9 mouse cellular contexts compared by ENCODE assay signal in the genomic region with DNA sequence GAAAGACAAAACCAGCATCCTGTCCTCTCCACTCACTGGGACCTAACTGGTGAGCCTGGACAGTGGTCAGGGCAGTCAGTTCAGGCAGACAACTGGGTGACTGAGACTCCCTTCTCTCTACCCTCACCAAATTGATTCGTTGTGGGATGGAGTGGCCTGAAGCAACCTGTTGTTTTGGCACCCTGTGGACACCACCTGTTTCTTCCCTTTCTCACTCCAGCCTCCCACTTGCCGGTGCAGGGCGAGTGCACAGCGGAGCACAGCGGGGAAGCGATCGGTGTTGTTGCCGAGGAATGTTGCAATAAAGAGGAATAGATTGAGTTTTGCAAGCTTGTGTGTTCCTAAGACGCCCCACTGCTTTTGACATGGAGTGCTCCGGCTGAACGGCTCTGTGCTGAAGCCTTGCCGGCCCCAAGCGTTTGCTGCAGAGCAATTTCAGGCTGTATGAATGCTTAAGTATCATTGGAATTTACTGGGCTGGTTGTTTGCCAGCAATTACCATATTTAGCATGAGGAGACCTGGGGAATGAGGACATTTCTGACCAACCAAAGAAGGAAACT. TPM values are rescaled to one million over a fixed set of nuclear protein-coding genes. Genes with fewer than 3 reads are reported as not detected.
DNase-seq lines count a peak whose midpoint lies in the region; ATAC-seq and TF ChIP-seq lines count a peak whose summit lies in the region.
"Had no signal": no experiment of that assay in that cellular context is flagged by ENCODE, and none has a peak within 500 bp of the region (broad histone marks: within the 10 kb centered on the region; RNA-seq: fewer than 3 reads in every experiment).

No protein-coding gene starts in this region.

- H3K4me1 ChIP-seq in ES-E14 (ENCODE audit: control insufficient read depth in 2 of 2, insufficient read depth in 2 of 2, low read length in 2 of 2, poor library complexity in 1 of 2): peaks cover 7 to 30% of the 10 kb centered on the region in 2 experiments
- H3K4me1 ChIP-seq in forebrain, embryonic 16.5 days (replicated peaks; ENCODE audit: control insufficient read depth, insufficient read depth, low read length): peaks cover 50% of the 10 kb centered on the region
- peaks cover 50% of the 10 kb centered on the region for H3K4me1 ChIP-seq in hindbrain, embryonic 13.5 days (replicated peaks)
- H3K4me1 ChIP-seq in liver, adult 2 months (ENCODE audit: control insufficient read depth, insufficient read depth, low read length): peaks cover 37% of the 10 kb centered on the region
- H3K4me1 ChIP-seq in midbrain, postnatal 0 days (ENCODE audit: insufficient read depth, low read length): no peaks in the 10 kb centered on the region

- under 1% methylated on average over 13 of the region's 13 CpGs for WGBS in forebrain, embryonic 16.5 days
- 1% methylated on average over 13 of the region's 13 CpGs for WGBS in hindbrain, embryonic 13.5 days
- WGBS in liver, adult 2 months: 4% methylated on average over 13 of the region's 13 CpGs
- 11% methylated on average over 13 of the region's 13 CpGs for WGBS in midbrain, postnatal 0 days

- peak; percentile 73 for ATAC-seq in forebrain, embryonic 16.5 days
- ATAC-seq in hindbrain, embryonic 13.5 days (ENCODE audit: low FRiP score): peak; percentile 60
- no peak for ATAC-seq in midbrain, postnatal 0 days (ENCODE audit: low FRiP score)

- H3K36me3 ChIP-seq in ES-E14 (ENCODE audit: control insufficient read depth, insufficient read depth, low read length, poor library complexity, severe bottlenecking): no peaks in the 10 kb centered on the region; the same call in 1 of the 2 replicates
- no peaks in the 10 kb centered on the region for H3K36me3 ChIP-seq in forebrain, embryonic 16.5 days (ENCODE audit: control insufficient read depth, insufficient read depth)
- no peaks in the 10 kb centered on the region for H3K36me3 ChIP-seq in hindbrain, embryonic 13.5 days
- H3K36me3 ChIP-seq in liver, adult 2 months (ENCODE audit: control insufficient read depth, insufficient read depth, low read length): no peaks in the 10 kb centered on the region
- no peaks in the 10 kb centered on the region for H3K36me3 ChIP-seq in midbrain, postnatal 0 days (ENCODE audit: insufficient read depth, low read length)

- DNase-seq in ES-E14 (ENCODE audit: low read depth, low spot score): peak; percentile 85
- peak; percentile 21 for DNase-seq in cerebellum, adult 11 months
- DNase-seq in liver, adult 2 months (ENCODE audit: extremely low read depth, low read depth, low spot score): peak; percentile 89
- peak; percentile 74 for DNase-seq in midbrain, postnatal 0 days (ENCODE audit: low spot score)
- DNase-seq in right cerebral cortex, postnatal 14 days: no peak
- no peak for DNase-seq in thymus, postnatal 14 days

- no peaks in the 10 kb centered on the region for H3K27me3 ChIP-seq in forebrain, embryonic 16.5 days (replicated peaks; ENCODE audit: control insufficient read depth, insufficient read depth, low read length)
- 0 out of 2 replicates have a peak, but pooled peaks cover 10% of the 10 kb centered on the region for H3K27me3 ChIP-seq in hindbrain, embryonic 13.5 days
- H3K27me3 ChIP-seq in liver, adult 2 months (ENCODE audit: control insufficient read depth, insufficient read depth, low read length): no peaks in the 10 kb centered on the region
- H3K27me3 ChIP-seq in midbrain, postnatal 0 days (ENCODE audit: insufficient read depth, low read length): no peaks in the 10 kb centered on the region

- TF ChIP-seq POLR2A in liver, adult 2 months (IDR thresholded peaks at IDR 0.05; ENCODE audit: extremely low read depth, insufficient read depth, low read length): no peak

- no peak overlapping the region for H3K9ac ChIP-seq in ES-E14 (ENCODE audit: insufficient read depth, low read depth, low read length, poor library complexity, severe bottlenecking)
- peak overlapping the region; percentile 30 for H3K9ac ChIP-seq in forebrain, embryonic 16.5 days (replicated peaks; ENCODE audit: low read depth, low read length)
- H3K9ac ChIP-seq in hindbrain, embryonic 13.5 days: peak overlapping the region; percentile 49; the same call in 1 of the 2 replicates
- H3K9ac ChIP-seq in liver, adult 2 months (ENCODE audit: low read depth, low read length): 0 out of 2 replicates have a peak overlapping the region, but pooled peaks have one; percentile 50
- H3K9ac ChIP-seq in midbrain, postnatal 0 days (replicated peaks; ENCODE audit: low read length, poor library complexity, severe bottlenecking): no peak overlapping the region

- in situ Hi-C loops in ES-E14 (cut with MboI; ENCODE audit: low sequenced_read_pairs in 2 of 2, unreplicated experiment in 2 of 2): no loop called here

- TF ChIP-seq CTCF in liver, adult 2 months (IDR thresholded peaks at IDR 0.05; ENCODE audit: low read depth, low read length): no peak
- TF ChIP-seq CTCF in midbrain, postnatal 0 days (IDR thresholded peaks at IDR 0.05): no peak

- peak overlapping the region in 1 of 2 experiments; percentile 1; a peak in 1 of 4 replicates for H3K4me3 ChIP-seq in ES-E14 (ENCODE audit: insufficient read depth in 1 of 2, low read depth in 1 of 2, low read length in 2 of 2, poor library complexity in 1 of 2, severe bottlenecking in 1 of 2)
- no peak overlapping the region; the same call in 1 of the 2 replicates for H3K4me3 ChIP-seq in forebrain, embryonic 16.5 days (replicated peaks; ENCODE audit: low read length)
- H3K4me3 ChIP-seq in hindbrain, embryonic 13.5 days: no peak overlapping the region
- no peak overlapping the region for H3K4me3 ChIP-seq in liver, adult 2 months (ENCODE audit: insufficient read depth, low read depth, low read length)
- no peak overlapping the region for H3K4me3 ChIP-seq in midbrain, postnatal 0 days (ENCODE audit: low read depth, low read length)
- H3K4me3 ChIP-seq: erythroblast, embryonic 14.5 days had no signal

- H3K9me3 ChIP-seq in ES-E14 (ENCODE audit: control insufficient read depth, insufficient read depth, low read depth, low read length): no peaks in the 10 kb centered on the region
- no peaks in the 10 kb centered on the region for H3K9me3 ChIP-seq in forebrain, embryonic 16.5 days (ENCODE audit: control insufficient read depth, low read length)
- no peaks in the 10 kb centered on the region for H3K9me3 ChIP-seq in hindbrain, embryonic 13.5 days
- H3K9me3 ChIP-seq in midbrain, postnatal 0 days (ENCODE audit: low read length): no peaks in the 10 kb centered on the region

- H3K27ac ChIP-seq in ES-E14 (ENCODE audit: insufficient read depth, low read depth, low read length, poor library complexity, severe bottlenecking): no peak overlapping the region
- H3K27ac ChIP-seq in forebrain, embryonic 16.5 days (ENCODE audit: low read length): peak overlapping the region; percentile 74
- peak overlapping the region; percentile 75 for H3K27ac ChIP-seq in hindbrain, embryonic 13.5 days
- H3K27ac ChIP-seq in liver, adult 2 months (replicated peaks; ENCODE audit: insufficient read depth, low read depth, low read length): peak overlapping the region; percentile 47
- H3K27ac ChIP-seq in midbrain, postnatal 0 days (ENCODE audit: low read depth, low read length): no peak overlapping the region

- peak overlapping the region; percentile 45 for H3K4me2 ChIP-seq in forebrain, embryonic 16.5 days (ENCODE audit: low read length)
- peak overlapping the region; percentile 40 for H3K4me2 ChIP-seq in hindbrain, embryonic 13.5 days
- peak overlapping the region; percentile 29 for H3K4me2 ChIP-seq in midbrain, postnatal 0 days (ENCODE audit: low read depth, low read length, poor library complexity, severe bottlenecking)

- H3K79me2 ChIP-seq in liver, adult 2 months (ENCODE audit: control insufficient read depth, insufficient read depth, low read length): peaks cover 39% of the 10 kb centered on the region

TF ChIP-seq in ES-E14, 5 proteins besides CTCF, POLR2A, EP300 and RAD21:
- TF ChIP-seq MAFK (IDR thresholded peaks at IDR 0.05; ENCODE audit: insufficient read depth, low read depth, low read length) (0 out of 2 replicates have a peak, but pooled peaks have one; percentile 16), ZC3H11A (IDR thresholded peaks at IDR 0.05; ENCODE audit: borderline replicate concordance, low read depth, low read length) (no peak)

RNA-seq across cellular contexts. Expression of gene Notch2, which starts 11.0 kb away (rescaled TPM):
- 41.5 and 54.3 TPM in 2 replicates for total RNA-seq in ES-E14 (2012; rRNA removed)
- 14.6 and 19.5 TPM in 2 replicates for polyA plus RNA-seq in forebrain, embryonic 16.5 days (2015; fragmentation: Nextera tagmentation; extraction: Ambion mirVana)
- polyA plus RNA-seq in hindbrain, embryonic 13.5 days (2015; fragmentation: Nextera tagmentation; extraction: Ambion mirVana): 11.1 and 12.0 TPM in 2 replicates
- total RNA-seq in liver, adult 2 months (2014; rRNA removed): 16.0 and 27.0 TPM in 2 replicates
- 12.1 and 12.5 TPM in 2 replicates for polyA plus RNA-seq in liver, adult 2 months (2012; rRNA removed)
- 22.8 and 33.5 TPM in 2 replicates for total RNA-seq in midbrain, postnatal 0 days (2014; rRNA removed)
- 5.4 and 6.1 TPM in 2 replicates for polyA plus RNA-seq in midbrain, postnatal 0 days (2015; fragmentation: Nextera tagmentation; extraction: Ambion mirVana)

Comparison
In these comparisons a context has a peak if more than half of its experiments do, and no peak if none do; other contexts are left out.
1. DNase-seq: peak in ES-E14 (single experiment), cerebellum, adult 11 months (single experiment), liver, adult 2 months (single experiment) and midbrain, postnatal 0 days (single experiment); none in right cerebral cortex, postnatal 14 days (single experiment) and thymus, postnatal 14 days (single experiment).
2. H3K27ac ChIP-seq: peak in forebrain, embryonic 16.5 days (single experiment), hindbrain, embryonic 13.5 days (single experiment) and liver, adult 2 months (single experiment); none in ES-E14 (single experiment) and midbrain, postnatal 0 days (single experiment).
3. H3K9ac ChIP-seq: peak in forebrain, embryonic 16.5 days (single experiment), hindbrain, embryonic 13.5 days (single experiment) and liver, adult 2 months (single experiment); none in ES-E14 (single experiment) and midbrain, postnatal 0 days (single experiment).
4. Peak in every context shown above with its lines, with median percentiles within 50 percentile points of each other: H3K4me2 ChIP-seq.